Mouse (Mus musculus): ENCODE measurements around the gene Prkg1. TPM values are rescaled to one million over a fixed set of nuclear protein-coding genes. Genes with fewer than 3 reads are reported as not detected.
A peak's percentile ranks its signal among the peaks of the same experiment; 100 is the strongest.

Gene Prkg1
- polyA plus RNA-seq, 2 experiments: 7.1 to 9.6 TPM

DNA sequence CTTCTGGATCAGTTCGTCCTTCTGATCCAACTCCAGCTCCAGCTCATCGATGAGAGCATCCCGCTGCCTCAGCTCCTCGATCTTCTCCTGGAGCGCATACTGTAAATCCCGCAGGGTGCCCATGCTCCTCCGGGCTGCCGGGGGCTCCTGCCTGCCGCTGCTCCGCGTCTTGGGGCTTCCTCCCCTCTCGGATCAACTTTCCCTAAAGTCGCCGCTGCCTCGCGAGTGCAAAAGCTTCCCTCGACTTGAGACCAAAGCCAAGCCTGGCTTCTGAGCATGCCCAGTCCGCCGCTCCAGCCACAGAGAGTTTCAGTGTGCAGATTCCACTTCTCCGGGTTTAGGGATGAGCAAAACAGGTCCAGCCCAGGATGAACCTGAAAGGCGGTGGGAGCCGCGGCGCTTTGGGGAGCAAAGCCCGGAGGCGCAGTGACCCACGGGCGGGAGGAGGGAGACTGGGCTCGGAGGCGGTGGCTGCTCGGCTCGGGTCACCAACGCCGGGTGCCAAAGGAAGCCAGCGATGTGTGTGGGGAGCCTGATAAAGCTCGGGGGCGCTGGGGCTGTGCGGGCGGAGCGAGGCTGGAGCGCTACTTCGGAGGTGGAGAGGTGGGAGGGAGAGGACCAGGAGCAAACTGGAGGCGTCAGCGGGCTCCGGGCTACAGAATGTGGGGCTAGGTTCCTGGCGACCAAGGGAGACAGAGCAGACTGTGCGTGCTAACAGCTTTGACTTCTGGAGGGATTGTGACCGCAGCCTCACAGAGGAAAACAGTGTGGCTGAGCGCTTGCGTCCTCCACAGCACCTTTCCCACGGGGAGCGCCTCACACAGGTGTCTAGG, 100.5 kb downstream of the Prkg1 start:
- DNase-seq (ENCODE audit: low spot score) (peak; percentile 48), ATAC-seq (ENCODE audit: low FRiP score, low read depth) (peak; percentile 66)
- H3K4me2 ChIP-seq (replicated peaks; ENCODE audit: low read depth, low read length, severe bottlenecking): peak overlapping the region; percentile 83
- H3K4me1 ChIP-seq (ENCODE audit: control insufficient read depth, insufficient read depth, low read length): peaks cover 5% of the 10 kb centered on the region; the same call in 1 of the 2 replicates
- H3K36me3 ChIP-seq (ENCODE audit: control insufficient read depth, insufficient read depth, low read length): no peaks in the 10 kb centered on the region
- no peaks in the 10 kb centered on the region for H3K9me3 ChIP-seq (ENCODE audit: control insufficient read depth, low read length)
- H3K9ac ChIP-seq (ENCODE audit: low read depth, low read length, severe bottlenecking): peak overlapping the region; percentile 59
- TF ChIP-seq POLR2A (IDR thresholded peaks at IDR 0.05; ENCODE audit: borderline replicate concordance, extremely low read depth, insufficient read depth, insufficient read length): no peak
- WGBS: under 1% methylated on average over 52 of the region's 52 CpGs
- peak overlapping the region; percentile 59 for H3K4me3 ChIP-seq (replicated peaks; ENCODE audit: low read length)
- peak overlapping the region; percentile 13; the same call in 1 of the 2 replicates for H3K27ac ChIP-seq (replicated peaks; ENCODE audit: low read depth, low read length)
- H3K27me3 ChIP-seq (ENCODE audit: control insufficient read depth, insufficient read depth, low read length): peaks cover 17% of the 10 kb centered on the region

GRCm38 (mm10) chr19:31663437-31664158, 101.2 kb downstream of the Prkg1 start:
- Histone ChIP-seq H3K27ac (replicated peaks; ENCODE audit: low read depth, low read length) (peak overlapping the region; percentile 3; the same call in 1 of the 2 replicates), H3K4me2 (replicated peaks; ENCODE audit: low read depth, low read length, severe bottlenecking) (peak overlapping the region; percentile 83), H3K27me3 (ENCODE audit: control insufficient read depth, insufficient read depth, low read length) (peaks cover 17% of the 10 kb centered on the region), H3K4me3 (replicated peaks; ENCODE audit: low read length) (peak overlapping the region; percentile 59), H3K9ac (ENCODE audit: low read depth, low read length, severe bottlenecking) (peak overlapping the region; percentile 59), H3K36me3 (ENCODE audit: control insufficient read depth, insufficient read depth, low read length) (no peaks in the 10 kb centered on the region), H3K9me3 (ENCODE audit: control insufficient read depth, low read length) (no peaks in the 10 kb centered on the region), H3K4me1 (ENCODE audit: control insufficient read depth, insufficient read depth, low read length) (peaks cover 5% of the 10 kb centered on the region; the same call in 1 of the 2 replicates)
- 5% methylated on average over 39 of the region's 39 CpGs for WGBS
- DNase-seq (ENCODE audit: low spot score) (no peak), ATAC-seq (ENCODE audit: low FRiP score, low read depth) (peak; percentile 78)
- TF ChIP-seq POLR2A (IDR thresholded peaks at IDR 0.05; ENCODE audit: borderline replicate concordance, extremely low read depth, insufficient read depth, insufficient read length): no peak

GRCm38 (mm10) chr19:31662802-31663201, 102.0 kb downstream of the Prkg1 start:
- Histone ChIP-seq H3K4me1 (ENCODE audit: control insufficient read depth, insufficient read depth, low read length) (peaks cover 5% of the 10 kb centered on the region; the same call in 1 of the 2 replicates), H3K27me3 (ENCODE audit: control insufficient read depth, insufficient read depth, low read length) (peaks cover 17% of the 10 kb centered on the region), H3K9ac (ENCODE audit: low read depth, low read length, severe bottlenecking) (no peak overlapping the region), H3K9me3 (ENCODE audit: control insufficient read depth, low read length) (no peaks in the 10 kb centered on the region), H3K4me2 (replicated peaks; ENCODE audit: low read depth, low read length, severe bottlenecking) (peak overlapping the region; percentile 13; the same call in 1 of the 2 replicates), H3K27ac (replicated peaks; ENCODE audit: low read depth, low read length) (no peak overlapping the region), H3K4me3 (replicated peaks; ENCODE audit: low read length) (0 out of 2 replicates have a peak overlapping the region, but pooled peaks have one; percentile 0), H3K36me3 (ENCODE audit: control insufficient read depth, insufficient read depth, low read length) (no peaks in the 10 kb centered on the region)
- DNase-seq (ENCODE audit: low spot score): no peak
- TF ChIP-seq POLR2A (IDR thresholded peaks at IDR 0.05; ENCODE audit: borderline replicate concordance, extremely low read depth, insufficient read depth, insufficient read length): no peak
- no peak for ATAC-seq (ENCODE audit: low FRiP score, low read depth)
- WGBS: 56% methylated on average over 2 of the region's 2 CpGs

GRCm38 (mm10) chr19:31658751-31659397, 106.0 kb downstream of the Prkg1 start:
- WGBS: 74% methylated on average over 1 of the region's 1 CpGs
- H3K27me3 ChIP-seq (ENCODE audit: control insufficient read depth, insufficient read depth, low read length): peaks cover 4% of the 10 kb centered on the region; the same call in 1 of the 2 replicates
- H3K36me3 ChIP-seq (ENCODE audit: control insufficient read depth, insufficient read depth, low read length): no peaks in the 10 kb centered on the region
- no peak overlapping the region for H3K4me2 ChIP-seq (replicated peaks; ENCODE audit: low read depth, low read length, severe bottlenecking)
- ATAC-seq (ENCODE audit: low FRiP score, low read depth): no peak
- H3K4me1 ChIP-seq (ENCODE audit: control insufficient read depth, insufficient read depth, low read length): no peaks in the 10 kb centered on the region
- H3K4me3 ChIP-seq (replicated peaks; ENCODE audit: low read length): no peak overlapping the region
- H3K9me3 ChIP-seq (ENCODE audit: control insufficient read depth, low read length): no peaks in the 10 kb centered on the region
- no peak overlapping the region for H3K9ac ChIP-seq (ENCODE audit: low read depth, low read length, severe bottlenecking)
- H3K27ac ChIP-seq (replicated peaks; ENCODE audit: low read depth, low read length): no peak overlapping the region
- TF ChIP-seq POLR2A (IDR thresholded peaks at IDR 0.05; ENCODE audit: borderline replicate concordance, extremely low read depth, insufficient read depth, insufficient read length): no peak
- no peak for DNase-seq (ENCODE audit: low spot score)

DNA sequence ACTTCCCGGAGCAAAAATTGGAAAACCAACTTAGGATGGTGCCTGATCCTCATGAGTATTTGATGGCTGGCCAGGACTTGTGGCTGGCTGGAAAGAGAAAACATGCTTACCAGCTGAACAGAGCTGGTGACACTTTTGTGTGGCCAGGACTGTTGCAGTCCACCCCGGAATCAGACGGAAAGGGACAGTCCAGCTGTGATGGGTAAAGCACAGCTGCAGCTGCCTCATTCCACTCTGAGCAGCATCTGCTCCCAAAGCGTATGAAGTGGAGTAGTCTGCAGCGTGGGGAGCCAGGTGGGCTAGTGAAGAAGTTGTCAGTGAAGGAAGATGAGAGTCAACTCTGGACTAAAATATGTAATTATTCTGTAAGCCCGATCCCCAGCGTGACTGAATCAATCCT, 108.6 kb downstream of the Prkg1 start:
- Histone ChIP-seq H3K4me1 (ENCODE audit: control insufficient read depth, insufficient read depth, low read length) (no peaks in the 10 kb centered on the region), H3K9me3 (ENCODE audit: control insufficient read depth, low read length) (no peaks in the 10 kb centered on the region), H3K4me2 (replicated peaks; ENCODE audit: low read depth, low read length, severe bottlenecking) (no peak overlapping the region), H3K36me3 (ENCODE audit: control insufficient read depth, insufficient read depth, low read length) (no peaks in the 10 kb centered on the region), H3K27ac (replicated peaks; ENCODE audit: low read depth, low read length) (no peak overlapping the region), H3K27me3 (ENCODE audit: control insufficient read depth, insufficient read depth, low read length) (no peaks in the 10 kb centered on the region), H3K4me3 (replicated peaks; ENCODE audit: low read length) (no peak overlapping the region), H3K9ac (ENCODE audit: low read depth, low read length, severe bottlenecking) (no peak overlapping the region)
- ATAC-seq (ENCODE audit: low FRiP score, low read depth) (no peak; the same call in 1 of the 2 replicates), DNase-seq (ENCODE audit: low spot score) (no peak)
- WGBS: 77% methylated on average over 7 of the region's 7 CpGs
- TF ChIP-seq POLR2A (IDR thresholded peaks at IDR 0.05; ENCODE audit: borderline replicate concordance, extremely low read depth, insufficient read depth, insufficient read length): no peak
